Mouse (Mus musculus): ENCODE results near the gene Mlxipl. TPM values are rescaled to one million over a fixed set of nuclear protein-coding genes. Genes with fewer than 3 reads are reported as not detected.
A peak's percentile ranks its signal among the peaks of the same experiment; 100 is the strongest.

Gene Mlxipl
- total and polyA plus RNA-seq, 3 experiments, result not detected

- DNase-seq (ENCODE audit: low read depth, low spot score), result no peak
- Histone ChIP-seq H3K27me3 (ENCODE audit: control insufficient read depth in 1 of 2, insufficient read depth in 2 of 2, low read length in 2 of 2) (no peaks in the 10 kb centered on the region), H3K4me3 (ENCODE audit: control insufficient read depth in 1 of 2, insufficient read depth in 1 of 2, low read depth in 2 of 2, low read length in 2 of 2) (peak overlapping the region; percentile 57 to 99), H3K9me3 (replicated peaks; ENCODE audit: insufficient read depth, low read length) (no peaks in the 10 kb centered on the region), H3K4me1 (ENCODE audit: control insufficient read depth in 1 of 2, insufficient read depth in 2 of 2, low read length in 2 of 2) (peaks cover 0 to 9% of the 10 kb centered on the region in 2 experiments; a peak in 3 of 4 replicates), H3K27ac (ENCODE audit: control insufficient read depth, low read depth, low read length) (peak overlapping the region; percentile 93), H3K36me3 (ENCODE audit: control insufficient read depth in 1 of 2, insufficient read depth in 2 of 2, low read length in 2 of 2) (peaks cover 2 to 24% of the 10 kb centered on the region in 2 experiments; a peak in 3 of 4 replicates), H3K79me2 (ENCODE audit: control insufficient read depth, insufficient read depth, low read length, poor library complexity) (peaks cover 36% of the 10 kb centered on the region), H3K9ac (ENCODE audit: control insufficient read depth, low read depth, low read length, poor library complexity, severe bottlenecking) (peak overlapping the region; percentile 100)
- TF ChIP-seq CHD1 (IDR thresholded peaks at IDR 0.05; ENCODE audit: low read depth, low read length) (0 out of 2 replicates have a peak, but pooled peaks have one; percentile 52), BHLHE40 (IDR thresholded peaks at IDR 0.05; ENCODE audit: borderline replicate concordance, low read depth, low read length) (peak; percentile 94), MAX (IDR thresholded peaks at IDR 0.05; ENCODE audit: low read length) (peak; percentile 68; the same call in 1 of the 2 replicates), USF1 (IDR thresholded peaks at IDR 0.05; ENCODE audit: low read depth, low read length) (peak; percentile 37; the same call in 1 of the 2 replicates), MYC (IDR thresholded peaks at IDR 0.05; ENCODE audit: low read depth, low read length) (peak; percentile 82), ZMIZ1 (IDR thresholded peaks at IDR 0.05; ENCODE audit: low read depth, low read length) (no peak), MEF2A (IDR thresholded peaks at IDR 0.05; ENCODE audit: extremely low read depth, insufficient replicate concordance, low read depth, low read length, poor library complexity, severe bottlenecking) (no peak)
Measured at GRCm38 (mm10) chr5:135186231-135186620, 96.5 kb downstream of the Mlxipl start.

DNA sequence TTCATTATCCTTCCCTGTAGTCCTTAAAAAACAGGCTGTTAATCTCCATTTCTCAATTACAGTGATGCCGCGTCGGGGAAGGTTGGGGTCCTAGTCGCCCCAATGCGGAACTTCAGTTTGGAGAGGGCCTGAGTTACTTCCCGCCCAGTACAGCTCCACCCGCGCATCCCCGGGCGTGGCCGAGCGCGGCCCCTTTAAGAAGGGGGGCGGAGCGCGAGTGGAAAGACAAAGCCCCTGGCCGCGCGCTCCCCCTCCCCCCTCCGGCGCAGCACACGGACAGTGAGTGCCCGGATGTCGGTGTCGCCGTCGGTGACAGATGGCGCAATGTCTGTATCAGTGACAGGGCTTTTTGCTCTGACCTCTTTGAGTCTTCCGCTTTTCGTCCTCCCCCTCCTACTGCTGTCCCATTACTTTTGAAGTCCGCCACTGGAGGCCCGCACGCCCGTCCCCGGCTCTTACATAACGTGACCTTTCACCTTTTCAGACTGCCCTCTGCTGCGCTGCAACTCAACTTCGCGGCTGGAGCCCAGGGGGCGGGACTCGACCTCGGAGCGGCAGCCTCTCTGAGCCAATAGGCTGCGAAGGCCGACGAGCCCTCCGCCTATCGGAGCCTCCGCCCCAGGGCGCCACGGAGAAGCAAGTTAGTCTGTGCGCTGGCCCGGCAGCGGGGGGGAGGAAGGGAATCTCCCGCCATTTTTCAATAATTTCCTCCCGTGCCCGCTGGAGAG is 97.1 kb downstream of the Mlxipl start, which contains the start of gene Baz1b:
TSS of gene Baz1b (plus strand) at position 644 of the 728 bp plus-strand sequence.
- Histone ChIP-seq H3K4me3 (ENCODE audit: control insufficient read depth in 1 of 2, insufficient read depth in 1 of 2, low read depth in 2 of 2, low read length in 2 of 2) (peak within 1 kb of the TSS; percentile 97 to 99), H3K9ac (ENCODE audit: control insufficient read depth, low read depth, low read length, poor library complexity, severe bottlenecking) (peak within 1 kb of the TSS; percentile 100), H3K4me1 (ENCODE audit: control insufficient read depth in 1 of 2, insufficient read depth in 2 of 2, low read length in 2 of 2) (peaks cover 0 to 9% of the 10 kb centered on the region in 2 experiments; a peak in 3 of 4 replicates), H3K36me3 (ENCODE audit: control insufficient read depth in 1 of 2, insufficient read depth in 2 of 2, low read length in 2 of 2) (peaks cover 2 to 26% of the 10 kb centered on the region in 2 experiments; a peak in 3 of 4 replicates), H3K79me2 (ENCODE audit: control insufficient read depth, insufficient read depth, low read length, poor library complexity) (peaks cover 39% of the 10 kb centered on the region), H3K9me3 (replicated peaks; ENCODE audit: insufficient read depth, low read length) (no peaks in the 10 kb centered on the region), H3K27ac (ENCODE audit: control insufficient read depth, low read depth, low read length) (peak within 1 kb of the TSS; percentile 96), H3K27me3 (ENCODE audit: control insufficient read depth in 1 of 2, insufficient read depth in 2 of 2, low read length in 2 of 2) (no peaks in the 10 kb centered on the region)
- peak; percentile 98 for DNase-seq (ENCODE audit: low read depth, low spot score)
- TF ChIP-seq MAX (IDR thresholded peaks at IDR 0.05; ENCODE audit: low read length) (peak; percentile 32), MYC (IDR thresholded peaks at IDR 0.05; ENCODE audit: low read depth, low read length) (peak; percentile 76; the same call in 1 of the 2 replicates), HCFC1 (IDR thresholded peaks at IDR 0.05; ENCODE audit: low read depth, low read length) (peak; percentile 79), BHLHE40 (IDR thresholded peaks at IDR 0.05; ENCODE audit: borderline replicate concordance, low read depth, low read length) (no peak; the same call in 1 of the 2 replicates), POLR2AphosphoS2 (IDR thresholded peaks at IDR 0.05; ENCODE audit: low read length) (peak; percentile 38; the same call in 1 of the 2 replicates), ZKSCAN1 (IDR thresholded peaks at IDR 0.05; ENCODE audit: low read depth, low read length) (no peak), ZMIZ1 (IDR thresholded peaks at IDR 0.05; ENCODE audit: low read depth, low read length) (peak; percentile 95), ELF1 (IDR thresholded peaks at IDR 0.05; ENCODE audit: low read depth, low read length) (peak; percentile 66), E2F4 (IDR thresholded peaks at IDR 0.05; ENCODE audit: borderline replicate concordance, low read depth, low read length) (peak; percentile 60; the same call in 1 of the 2 replicates), CHD2 (IDR thresholded peaks at IDR 0.05; ENCODE audit: low read length) (peak; percentile 49; the same call in 1 of the 2 replicates), SIN3A (IDR thresholded peaks at IDR 0.05; ENCODE audit: low read length) (peak; percentile 80), KAT2A (conservative IDR thresholded peaks at IDR 0.05; ENCODE audit: low read depth, low read length) (peak; percentile 59), ZC3H11A (IDR thresholded peaks at IDR 0.05; ENCODE audit: low read depth, low read length) (no peak), USF1 (IDR thresholded peaks at IDR 0.05; ENCODE audit: low read depth, low read length) (peak; percentile 3; the same call in 1 of the 2 replicates), SMC3 (IDR thresholded peaks at IDR 0.05; ENCODE audit: low read depth, low read length) (no peak), MEF2A (IDR thresholded peaks at IDR 0.05; ENCODE audit: extremely low read depth, insufficient replicate concordance, low read depth, low read length, poor library complexity, severe bottlenecking) (no peak), POLR2AphosphoS5 (IDR thresholded peaks at IDR 0.05; ENCODE audit: borderline replicate concordance, low read depth, low read length) (no peak), ETS1 (IDR thresholded peaks at IDR 0.05; ENCODE audit: low read depth, low read length) (peak; percentile 37; the same call in 1 of the 2 replicates), UBTF (IDR thresholded peaks at IDR 0.05; ENCODE audit: borderline replicate concordance, insufficient read depth, low read depth, low read length) (no peak), POLR2A (IDR thresholded peaks at IDR 0.05; ENCODE audit: control insufficient read depth in 1 of 2, insufficient read depth in 1 of 2, low read depth in 1 of 2, low read length in 2 of 2, poor library complexity in 1 of 2) (peak in 1 of 2 experiments; percentile 82; a peak in 3 of 4 replicates), JUND (IDR thresholded peaks at IDR 0.05; ENCODE audit: low read depth, low read length) (no peak), MXI1 (IDR thresholded peaks at IDR 0.05; ENCODE audit: low read depth, low read length) (peak; percentile 53; the same call in 1 of the 2 replicates), NRF1 (IDR thresholded peaks at IDR 0.05; ENCODE audit: insufficient read depth, low read depth, low read length, poor library complexity, severe bottlenecking) (peak; percentile 59; the same call in 1 of the 2 replicates), NELFE (IDR thresholded peaks at IDR 0.05; ENCODE audit: low read depth, low read length) (peak; percentile 84), TCF12 (IDR thresholded peaks at IDR 0.05; ENCODE audit: low read depth, low read length) (0 out of 2 replicates have a peak, but pooled peaks have one; percentile 14), MAFK (IDR thresholded peaks at IDR 0.05; ENCODE audit: borderline replicate concordance, low read depth, low read length) (no peak)
